Mouse (Mus musculus) small intestine, adult 2 months (tissue): ENCODE results near the gene Chst13. TPM values are rescaled to one million over a fixed set of nuclear protein-coding genes. Genes with fewer than 3 reads are reported as not detected.
A peak's percentile ranks its signal among the peaks of the same experiment; 100 is the strongest.

ENCODE experiments used
- H3K27ac ChIP-seq: fragments of 200-500 bp; 2 replicates; pipeline ENCODE4 v1.5.1; 2012; ENCODE audit warnings: low read depth, low read length, control low read depth, inconsistent platforms; ENCODE audit not compliant: insufficient read depth
- H3K27me3 ChIP-seq: fragments of 200-500 bp; 2 replicates; pipeline ENCODE4 v1.6.1; 2012; ENCODE audit warnings: mild to moderate bottlenecking, moderate library complexity, low read length, inconsistent platforms; ENCODE audit not compliant: control insufficient read depth, insufficient read depth
- H3K36me3 ChIP-seq: fragments of 200-500 bp; 2 replicates; pipeline ENCODE4 v1.6.1; 2012; ENCODE audit warnings: mild to moderate bottlenecking, low read length, control low read depth, inconsistent platforms; ENCODE audit not compliant: control insufficient read depth, insufficient read depth
- H3K4me1 ChIP-seq: fragments of 200-500 bp; 2 replicates; pipeline ENCODE4 v1.6.1; 2012; ENCODE audit warnings: low read length, inconsistent platforms, mixed read lengths; ENCODE audit not compliant: control insufficient read depth, insufficient read depth, insufficient read length
- H3K4me3 ChIP-seq: fragments of 200-500 bp; 2 replicates; pipeline ENCODE4 v1.5.1; 2012; ENCODE audit warnings: low read depth, mild to moderate bottlenecking, control low read depth, inconsistent platforms, low read length, moderate library complexity
- CTCF ChIP-seq: fragments of 200-500 bp; IDR thresholded peaks from 2 replicates; pipeline ENCODE4 v1.5.1; 2012; ENCODE audit warnings: low read depth, mild to moderate bottlenecking, control low read depth, inconsistent platforms, low read length, moderate library complexity, mixed read lengths; ENCODE audit not compliant: insufficient replicate concordance, insufficient read length; ENCODE audit errors: extremely low read depth
- POLR2A ChIP-seq: fragments of 200-500 bp; IDR thresholded peaks from 2 replicates; pipeline ENCODE4 v1.6.1; 2012; ENCODE audit warnings: low read depth, mild to moderate bottlenecking, control low read depth, inconsistent platforms, low read length, moderate library complexity
- WGBS: fragments of 180-500 bp; shearing (Covaris S2); methylation state at CpG from one replicate; pipeline ENCODE4 v1.1.7; 2018; 5-methylcytosine and 5-hydroxymethylcytosine counted together
- polyA plus RNA-seq: library from polyadenylated mRNA; depleted of rRNA; stranded (reverse); fragments of >200 nt; gene quantifications from 2 replicates; pipeline ENCODE4 v1.2.3, GENCODE M21; 2012; rRNA removed

Chst13 gene
- polyA plus RNA-seq = 0.09 and 0.52 TPM in 2 replicates

DNA sequence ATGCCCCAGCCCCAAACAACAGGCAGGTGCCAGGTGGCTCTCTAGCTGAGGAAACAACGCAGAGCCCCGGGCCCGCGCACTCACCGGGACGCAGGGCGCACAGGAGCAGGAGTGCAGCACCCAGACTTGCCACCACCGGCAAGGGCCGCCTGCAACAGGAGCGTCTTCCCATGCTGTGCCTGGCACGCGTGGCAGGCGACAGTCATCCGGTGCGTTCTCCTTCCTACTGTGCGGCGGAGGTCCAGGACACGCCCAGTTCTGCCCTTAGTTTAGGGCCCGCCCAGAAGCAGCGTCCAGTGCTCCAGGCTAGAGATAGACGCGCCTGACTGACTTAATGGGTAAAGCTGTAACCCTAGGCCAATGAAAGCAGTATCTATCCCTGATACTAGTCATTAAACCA lies at the start of gene Chst13:
Chst13 (minus strand) TSS at position 195 of the 400 bp plus-strand sequence.
- H3K27me3 ChIP-seq = no peaks in the 10 kb centered on the region
- peak within 1 kb of the TSS; percentile 25 for H3K4me3 ChIP-seq
- no peak within 1 kb of the TSS for H3K27ac ChIP-seq
- H3K4me1 ChIP-seq = peaks cover 3% of the 10 kb centered on the region
- TF ChIP-seq CTCF = no peak
- 5% methylated on average over 22 of the region's 22 CpGs for WGBS
- no peaks in the 10 kb centered on the region for H3K36me3 ChIP-seq

DNA sequence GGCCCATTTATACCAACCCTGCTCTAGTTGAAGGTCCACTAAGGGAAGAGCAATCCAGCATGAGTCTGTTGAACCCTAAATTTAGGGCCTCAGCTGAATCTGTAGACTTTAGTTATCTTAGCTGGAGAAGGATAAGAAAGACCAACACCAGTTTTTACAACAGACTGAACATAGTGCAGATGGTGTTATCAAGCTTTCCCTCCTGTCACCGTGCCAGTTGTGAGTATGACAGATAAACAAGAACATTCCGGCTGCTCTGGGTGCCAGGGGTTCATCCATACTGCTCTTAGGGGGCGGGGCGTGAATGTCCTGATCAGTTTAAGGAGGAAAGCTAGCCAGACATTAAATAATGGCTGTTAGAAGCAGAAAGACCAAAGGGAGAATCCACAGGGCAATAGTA lies 49.7 kb upstream of the Chst13 start:
- TF ChIP-seq POLR2A (no peak), CTCF (no peak)
- 31% methylated on average over 4 of the region's 4 CpGs for WGBS
- 0 out of 2 replicates have a peak overlapping the region, but pooled peaks have one; percentile 24 for H3K27ac ChIP-seq
- no peaks in the 10 kb centered on the region for H3K27me3 ChIP-seq
- peaks cover 45% of the 10 kb centered on the region for H3K36me3 ChIP-seq
- peaks cover 12% of the 10 kb centered on the region; the same call in 1 of the 2 replicates for H3K4me1 ChIP-seq
- H3K4me3 ChIP-seq = no peak overlapping the region

DNA sequence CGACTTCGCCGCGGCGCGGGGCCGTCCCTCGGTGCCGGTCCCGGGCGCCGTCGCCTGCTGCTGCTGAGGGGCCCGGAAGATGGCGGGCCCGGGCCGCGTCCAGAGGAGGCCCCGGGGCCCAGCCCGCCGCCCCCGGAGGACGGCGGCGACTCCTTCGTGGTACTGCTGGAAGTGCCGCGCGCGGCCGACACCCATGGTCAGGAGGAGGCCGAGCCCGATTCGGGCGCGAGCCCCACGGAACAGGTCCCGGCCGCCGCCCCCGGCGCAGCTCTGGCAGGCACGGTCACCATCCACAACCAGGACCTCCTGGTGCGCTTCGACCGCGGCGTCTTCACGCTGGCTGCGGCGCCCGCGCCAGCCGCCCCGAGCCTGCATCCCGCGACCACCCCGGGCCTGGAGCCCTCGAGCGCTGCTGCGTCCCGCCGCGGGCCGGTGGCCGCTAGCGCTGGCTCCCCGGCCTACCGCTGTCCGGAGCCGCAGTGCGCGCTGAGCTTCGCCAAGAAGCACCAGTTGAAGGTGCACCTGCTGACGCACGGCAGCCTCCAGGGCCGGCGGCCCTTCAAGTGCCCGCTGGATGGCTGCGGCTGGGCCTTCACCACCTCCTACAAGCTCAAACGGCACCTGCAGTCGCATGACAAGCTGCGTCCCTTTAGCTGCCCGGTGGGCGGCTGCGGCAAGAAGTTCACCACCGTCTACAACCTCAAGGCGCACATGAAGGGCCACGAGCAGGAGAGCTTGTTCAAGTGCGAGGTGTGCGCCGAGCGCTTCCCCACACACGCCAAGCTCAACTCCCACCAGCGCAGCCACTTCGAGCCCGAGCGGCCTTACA lies 45.0 kb upstream of the Chst13 start:
- peak overlapping the region; percentile 76 for H3K4me3 ChIP-seq
- H3K27me3 ChIP-seq = no peaks in the 10 kb centered on the region
- WGBS = under 1% methylated on average over 95 of the region's 98 CpGs
- H3K36me3 ChIP-seq = peaks cover 17% of the 10 kb centered on the region
- 0 out of 2 replicates have a peak overlapping the region, but pooled peaks have one; percentile 10 for H3K27ac ChIP-seq
- H3K4me1 ChIP-seq = peaks cover 15% of the 10 kb centered on the region; the same call in 1 of the 2 replicates
- TF ChIP-seq CTCF = no peak
- TF ChIP-seq POLR2A = no peak

DNA sequence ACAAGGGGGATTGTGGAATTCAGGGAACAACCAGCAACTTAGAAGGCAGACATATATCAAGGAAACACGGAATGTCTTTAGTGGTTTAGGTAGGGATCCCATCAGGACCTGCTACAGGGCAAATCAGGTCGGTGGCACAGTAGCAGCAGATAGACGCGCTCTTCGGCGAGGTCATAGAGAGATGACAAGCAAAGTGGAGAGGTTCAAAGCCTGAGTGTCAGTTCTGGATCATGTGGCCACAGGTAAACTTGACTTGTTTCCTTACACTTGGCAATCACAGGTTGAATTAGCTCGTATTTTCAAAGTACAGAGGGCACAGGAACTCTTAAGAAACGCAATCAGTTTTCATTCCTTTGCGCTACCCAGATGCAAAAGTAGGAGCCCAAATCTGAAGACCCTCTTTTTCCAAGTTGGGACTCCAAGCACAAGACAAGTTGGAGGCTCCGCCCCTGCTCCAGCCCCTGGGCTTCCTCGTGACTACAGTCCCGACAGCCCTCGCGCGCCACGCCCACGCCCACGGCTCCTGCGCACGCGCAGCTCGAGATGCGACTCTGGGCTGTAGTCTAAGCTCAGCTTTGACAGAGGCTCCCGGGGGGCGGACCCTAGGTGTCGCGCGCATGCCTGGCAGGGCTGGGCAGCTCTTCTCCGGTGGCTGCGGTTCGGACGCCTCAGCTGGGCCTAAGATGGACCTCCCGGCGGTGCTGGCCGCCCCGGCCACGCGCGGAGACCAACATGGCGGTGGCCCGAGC lies 44.2 kb upstream of the Chst13 start, which contains the start of gene Zxdc:
Zxdc (plus strand) TSS at position 517 of the 749 bp plus-strand sequence.
- 0 out of 2 replicates have a peak within 1 kb of the TSS, but pooled peaks have one; percentile 10 for H3K27ac ChIP-seq
- 5% methylated on average over 41 of the region's 41 CpGs for WGBS

DNA sequence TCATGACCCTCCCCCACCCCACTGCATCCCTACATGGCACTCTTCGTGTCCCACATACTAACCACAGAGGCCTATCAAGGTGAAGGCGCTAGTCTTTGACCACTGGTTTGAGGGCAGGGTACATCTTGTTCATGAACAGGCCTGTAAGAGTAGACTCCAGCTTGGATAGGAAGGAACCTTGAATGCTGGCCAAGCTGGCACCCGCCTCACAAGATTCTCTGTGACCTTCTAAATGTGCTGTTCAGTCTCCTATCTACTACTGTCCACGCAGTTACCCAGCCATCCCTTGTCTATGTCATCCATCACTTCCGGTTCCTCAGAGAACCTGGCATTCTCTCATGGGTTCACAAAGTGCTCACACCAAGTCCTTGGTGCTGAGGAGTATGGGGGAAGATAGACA lies 38.3 kb upstream of the Chst13 start:
- Histone ChIP-seq H3K4me3 (no peak overlapping the region), H3K27me3 (no peaks in the 10 kb centered on the region), H3K27ac (no peak overlapping the region), H3K4me1 (peaks cover 15% of the 10 kb centered on the region; the same call in 1 of the 2 replicates), H3K36me3 (no peaks in the 10 kb centered on the region)
- WGBS = 88% methylated on average over 5 of the region's 5 CpGs
- TF ChIP-seq POLR2A (no peak), CTCF (no peak)

More for the DNA sequence above, 44.2 kb upstream of the Chst13 start, which contains the start of gene Zxdc:
- no peaks in the 10 kb centered on the region for H3K27me3 ChIP-seq
- peaks cover 14% of the 10 kb centered on the region for H3K36me3 ChIP-seq
- peak within 1 kb of the TSS; percentile 76 for H3K4me3 ChIP-seq
- peaks cover 12% of the 10 kb centered on the region; the same call in 1 of the 2 replicates for H3K4me1 ChIP-seq
- TF ChIP-seq POLR2A (peak; percentile 86), CTCF (no peak)

DNA sequence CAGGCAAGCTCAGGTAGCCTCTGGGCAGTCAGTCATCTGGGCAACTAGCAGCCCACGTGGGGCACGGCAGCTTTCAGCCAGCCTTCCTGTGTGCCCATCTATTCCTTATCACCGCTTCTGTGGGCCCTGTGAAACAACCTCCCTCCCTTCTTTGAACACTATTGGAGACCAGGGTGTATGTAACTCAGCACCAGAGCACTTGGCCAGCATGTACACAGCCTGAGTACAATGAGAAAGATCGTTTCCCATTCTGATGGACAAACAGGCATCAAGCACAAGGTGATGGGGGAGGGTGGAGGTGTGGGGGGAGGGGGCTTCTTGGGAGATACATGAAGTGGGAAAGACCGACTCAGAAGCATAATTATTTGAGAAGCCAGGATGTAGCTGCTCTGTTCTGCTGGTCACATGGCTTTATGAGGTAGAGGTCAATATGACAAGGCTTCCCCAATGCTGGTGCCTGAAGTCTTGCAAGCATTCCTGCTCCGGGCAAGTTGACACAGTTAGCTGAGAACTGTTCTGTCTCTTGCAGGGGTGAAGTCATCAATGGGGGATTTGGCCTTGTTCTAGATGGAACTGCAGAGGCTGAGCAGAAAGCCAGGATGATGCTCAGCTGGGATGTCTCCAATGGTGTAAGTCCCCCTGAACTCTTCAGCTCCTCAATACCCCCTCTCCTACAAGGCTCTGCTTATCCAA lies 36.1 kb upstream of the Chst13 start:
- H3K27me3 ChIP-seq = no peaks in the 10 kb centered on the region
- H3K4me3 ChIP-seq = no peak overlapping the region
- TF ChIP-seq POLR2A = no peak
- TF ChIP-seq CTCF = no peak
- peak overlapping the region; percentile 51 for H3K27ac ChIP-seq
- WGBS = 85% methylated on average over 6 of the region's 6 CpGs
- no peaks in the 10 kb centered on the region for H3K36me3 ChIP-seq
- H3K4me1 ChIP-seq = peaks cover 15% of the 10 kb centered on the region; the same call in 1 of the 2 replicates
